Mouse (Mus musculus): ENCODE measurements around the gene Dnah8. TPM values are rescaled to one million over a fixed set of nuclear protein-coding genes. Genes with fewer than 3 reads are reported as not detected.

Dnah8 gene
- total RNA-seq (2017), result 19.5 and 21.6 TPM in 2 replicates

DNA sequence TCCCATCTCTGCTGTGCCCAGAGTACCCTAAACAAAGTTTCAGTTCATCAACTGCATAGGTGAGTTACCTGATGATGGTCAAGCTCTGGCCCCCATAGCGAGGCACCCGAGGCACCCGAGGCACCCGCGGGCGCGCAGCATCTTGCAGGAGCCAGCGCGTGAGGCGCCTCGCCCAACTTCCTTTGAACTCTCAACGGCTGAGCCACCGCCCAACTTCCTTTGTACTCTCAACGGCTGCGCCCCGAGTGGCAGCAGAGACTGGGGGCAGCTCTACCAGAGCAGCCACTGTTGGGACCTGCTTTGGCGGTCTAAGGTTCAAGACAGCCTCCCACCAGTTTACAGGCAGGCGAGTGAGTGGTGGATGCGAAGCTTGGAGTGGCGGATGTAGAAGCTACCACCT lies at the start of gene Dnah8:
Gene Dnah8 (plus strand): TSS at position 223 of the 400 bp plus-strand sequence.
- ATAC-seq (ENCODE audit: extremely low read depth, insufficient number of reproducible peaks, low FRiP score, poor library complexity, severe bottlenecking), result peak; percentile 70

DNA sequence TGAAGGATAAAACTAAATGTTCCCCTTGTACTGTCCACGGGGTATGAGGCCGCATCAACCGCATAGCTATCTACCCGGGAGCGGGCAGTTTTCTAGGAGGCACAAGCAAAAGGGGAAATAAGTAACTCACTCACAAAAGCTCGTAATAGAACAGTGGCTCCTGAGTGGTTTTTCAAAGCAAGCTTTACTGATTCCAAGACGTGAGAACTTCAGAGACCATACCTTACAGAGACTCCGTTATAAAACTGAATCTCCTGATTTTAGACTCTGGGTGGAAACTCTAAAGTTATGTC lies 49.4 kb upstream of the Dnah8 start:
- no peak for ATAC-seq (ENCODE audit: extremely low read depth, insufficient number of reproducible peaks, low FRiP score, poor library complexity, severe bottlenecking)

GRCm38 (mm10) chr17:30575121-30575904 lies 48.8 kb upstream of the Dnah8 start:
- ATAC-seq (ENCODE audit: extremely low read depth, insufficient number of reproducible peaks, low FRiP score, poor library complexity, severe bottlenecking), result 0 out of 2 replicates have a peak, but pooled peaks have one; percentile 10

- ATAC-seq (ENCODE audit: extremely low read depth, insufficient number of reproducible peaks, low FRiP score, poor library complexity, severe bottlenecking), result peak; percentile 87
Measured at GRCm38 (mm10) chr17:30575941-30576773, 48.0 kb upstream of the Dnah8 start, which contains the start of gene Btbd9. Btbd9 (minus strand) TSS chr17:30576488.

GRCm38 (mm10) chr17:30576946-30577345 lies 47.2 kb upstream of the Dnah8 start:
- no peak for ATAC-seq (ENCODE audit: extremely low read depth, insufficient number of reproducible peaks, low FRiP score, poor library complexity, severe bottlenecking)

GRCm38 (mm10) chr17:30580781-30581180 lies 43.4 kb upstream of the Dnah8 start:
- ATAC-seq (ENCODE audit: extremely low read depth, insufficient number of reproducible peaks, low FRiP score, poor library complexity, severe bottlenecking), result no peak

GRCm38 (mm10) chr17:30581201-30581600 lies 43.0 kb upstream of the Dnah8 start:
- ATAC-seq (ENCODE audit: extremely low read depth, insufficient number of reproducible peaks, low FRiP score, poor library complexity, severe bottlenecking), result no peak

DNA sequence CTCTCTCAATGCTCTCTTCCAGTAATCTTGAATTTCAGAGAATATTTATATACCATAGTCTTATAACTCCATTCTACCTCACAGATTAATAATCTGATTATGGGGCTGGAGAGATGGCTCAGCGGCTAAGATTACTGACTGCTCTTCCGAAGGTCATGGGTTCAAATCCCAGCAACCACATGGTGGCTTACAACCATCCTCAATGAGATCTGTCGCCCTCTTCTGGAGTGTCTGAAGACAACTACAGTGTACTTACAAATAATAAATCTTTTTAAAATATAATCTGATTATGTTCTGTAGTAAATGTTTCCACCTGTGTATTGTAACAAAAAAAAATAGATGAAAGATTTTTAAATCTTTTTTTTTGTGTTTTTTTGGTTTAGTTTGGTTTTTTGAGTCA lies 41.8 kb upstream of the Dnah8 start:
- no peak for ATAC-seq (ENCODE audit: extremely low read depth, insufficient number of reproducible peaks, low FRiP score, poor library complexity, severe bottlenecking)

DNA sequence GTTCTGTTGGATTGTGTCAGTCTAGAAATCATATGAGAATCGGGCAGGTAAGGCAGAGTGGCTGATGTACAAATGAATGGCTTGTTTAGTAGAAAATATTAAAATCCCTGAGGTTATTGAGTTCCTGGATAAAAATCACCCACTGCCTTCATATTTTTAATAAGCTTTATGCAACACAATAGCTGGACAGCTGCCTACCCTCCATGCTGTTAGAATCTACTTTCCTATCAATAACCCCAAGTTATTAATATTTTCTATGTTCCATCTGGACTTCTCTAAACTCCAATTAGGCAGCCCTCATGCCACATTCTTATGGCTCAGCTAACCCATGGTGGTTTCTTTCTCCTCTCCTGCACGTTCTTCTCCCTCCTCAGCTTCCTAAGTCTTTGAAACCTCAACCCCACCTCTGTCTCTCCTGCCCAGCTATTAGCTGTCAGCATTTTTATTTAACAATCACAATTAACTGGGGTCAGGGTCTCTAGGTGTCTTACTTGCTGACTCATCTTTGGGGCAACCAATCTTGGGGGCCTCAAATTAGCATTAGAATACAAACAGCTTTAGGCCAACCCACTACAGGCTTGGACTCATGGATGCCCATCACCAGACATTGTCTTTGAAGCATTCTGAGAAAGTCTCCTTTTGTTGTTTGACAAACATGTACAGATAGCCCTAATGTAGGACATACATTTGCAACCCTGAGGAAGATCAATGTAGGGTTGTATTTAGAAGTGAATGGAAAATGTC lies 40.7 kb upstream of the Dnah8 start:
- no peak for ATAC-seq (ENCODE audit: extremely low read depth, insufficient number of reproducible peaks, low FRiP score, poor library complexity, severe bottlenecking)

DNA sequence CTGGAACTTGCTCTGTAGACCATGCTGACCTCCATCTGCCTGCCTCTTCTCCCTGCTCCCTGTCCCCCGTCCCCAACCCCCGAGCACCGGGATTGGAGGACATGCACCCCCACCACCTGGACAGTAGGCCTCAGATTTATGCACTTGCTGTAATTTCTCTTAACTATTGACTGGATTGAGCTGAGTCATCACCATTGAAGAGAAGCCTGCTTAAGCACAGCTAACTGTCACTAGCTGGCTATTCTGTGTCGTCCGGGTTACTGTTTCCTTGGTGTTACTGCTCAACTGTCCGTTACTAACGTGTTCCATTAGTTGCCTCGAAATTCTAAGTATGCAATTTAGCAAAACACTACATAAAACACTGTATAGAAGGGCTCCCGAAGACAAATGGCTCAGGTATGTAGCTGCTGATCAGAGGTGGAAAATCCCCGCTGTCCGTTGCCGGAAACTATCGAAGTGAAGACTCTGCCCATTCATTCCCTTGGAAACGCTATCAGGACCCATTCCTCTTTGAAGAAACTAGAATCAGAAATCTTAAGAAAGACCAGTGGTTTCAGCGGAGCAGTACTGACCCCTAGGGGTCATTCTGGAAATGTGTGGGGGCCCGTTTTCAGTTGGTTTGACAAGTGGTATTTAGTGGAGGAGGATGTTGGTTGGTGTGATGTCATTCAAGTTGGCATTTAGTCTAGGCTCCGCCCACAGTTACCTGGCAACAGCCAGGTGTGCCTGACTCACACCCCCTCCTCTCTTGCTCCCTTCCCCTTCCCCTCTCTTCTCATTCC lies 33.5 kb upstream of the Dnah8 start:
- peak; percentile 53; the same call in 1 of the 2 replicates for ATAC-seq (ENCODE audit: extremely low read depth, insufficient number of reproducible peaks, low FRiP score, poor library complexity, severe bottlenecking)

DNA sequence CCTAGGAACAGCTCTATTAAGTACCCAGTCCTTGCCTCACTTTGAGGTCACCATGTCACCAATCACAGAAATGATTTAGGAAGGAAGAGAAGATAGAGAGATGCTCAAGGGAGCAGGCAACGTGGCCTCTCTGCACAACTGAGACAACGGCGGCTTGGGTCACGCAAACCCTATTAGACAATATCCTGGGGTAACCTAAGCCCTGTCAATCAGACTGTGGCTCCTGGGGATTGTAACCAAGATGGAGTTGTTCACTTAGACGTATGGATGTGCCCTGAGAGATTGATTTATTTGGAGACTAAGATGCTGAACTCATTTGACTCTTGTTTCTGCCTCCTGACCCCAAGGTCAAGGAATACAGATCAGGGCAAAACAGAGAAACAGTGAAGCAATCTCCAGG lies 29.7 kb upstream of the Dnah8 start:
- ATAC-seq (ENCODE audit: extremely low read depth, insufficient number of reproducible peaks, low FRiP score, poor library complexity, severe bottlenecking), result no peak

- no peak for ATAC-seq (ENCODE audit: extremely low read depth, insufficient number of reproducible peaks, low FRiP score, poor library complexity, severe bottlenecking)
Measured at GRCm38 (mm10) chr17:30594846-30595245, 29.3 kb upstream of the Dnah8 start.

GRCm38 (mm10) chr17:30597786-30598185 lies 26.4 kb upstream of the Dnah8 start:
- no peak for ATAC-seq (ENCODE audit: extremely low read depth, insufficient number of reproducible peaks, low FRiP score, poor library complexity, severe bottlenecking)

- no peak for ATAC-seq (ENCODE audit: extremely low read depth, insufficient number of reproducible peaks, low FRiP score, poor library complexity, severe bottlenecking)
Measured at GRCm38 (mm10) chr17:30598300-30598699, 25.9 kb upstream of the Dnah8 start.

- no peak for ATAC-seq (ENCODE audit: extremely low read depth, insufficient number of reproducible peaks, low FRiP score, poor library complexity, severe bottlenecking)
Measured at GRCm38 (mm10) chr17:30602175-30602574, 22.0 kb upstream of the Dnah8 start.

DNA sequence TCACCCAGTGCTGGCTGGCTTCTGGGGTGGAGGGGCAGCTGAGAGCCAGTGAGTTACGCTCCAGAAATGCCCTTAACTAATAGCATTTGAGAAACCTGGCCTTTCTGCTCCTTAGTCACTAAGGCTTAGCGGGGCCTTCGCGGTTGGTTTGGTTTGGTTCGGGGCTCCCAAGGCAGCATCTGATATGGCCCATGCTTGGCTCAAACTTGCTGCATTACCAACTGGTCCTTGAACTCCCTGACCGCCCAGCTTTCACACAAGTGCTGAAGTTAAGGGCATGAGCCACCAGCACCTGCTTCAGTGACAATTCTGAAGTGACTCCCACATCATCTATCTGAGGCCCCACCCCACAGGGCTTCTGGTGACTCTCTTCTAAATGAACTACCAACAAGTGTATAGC lies 19.9 kb upstream of the Dnah8 start:
- ATAC-seq (ENCODE audit: extremely low read depth, insufficient number of reproducible peaks, low FRiP score, poor library complexity, severe bottlenecking), result no peak

DNA sequence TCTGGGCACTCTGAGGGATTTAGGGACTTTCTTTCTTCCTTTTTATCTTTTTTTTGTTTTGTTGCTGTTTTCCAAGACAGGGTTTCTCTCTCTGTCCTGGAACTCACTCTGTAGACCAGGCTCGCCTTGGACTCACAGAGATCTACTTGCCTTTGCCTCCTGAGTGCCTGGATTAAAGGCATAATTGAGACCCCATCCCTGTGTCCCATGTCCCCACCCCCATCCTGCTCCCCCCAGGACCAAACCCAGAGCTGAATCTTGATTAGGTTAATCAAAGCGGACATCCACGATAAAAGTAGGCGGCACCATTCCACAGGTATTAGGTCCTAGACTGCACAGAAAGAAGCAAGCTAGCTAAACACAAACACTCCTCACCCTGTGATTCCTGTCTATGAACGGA lies 19.2 kb upstream of the Dnah8 start:
- no peak for ATAC-seq (ENCODE audit: extremely low read depth, insufficient number of reproducible peaks, low FRiP score, poor library complexity, severe bottlenecking)

DNA sequence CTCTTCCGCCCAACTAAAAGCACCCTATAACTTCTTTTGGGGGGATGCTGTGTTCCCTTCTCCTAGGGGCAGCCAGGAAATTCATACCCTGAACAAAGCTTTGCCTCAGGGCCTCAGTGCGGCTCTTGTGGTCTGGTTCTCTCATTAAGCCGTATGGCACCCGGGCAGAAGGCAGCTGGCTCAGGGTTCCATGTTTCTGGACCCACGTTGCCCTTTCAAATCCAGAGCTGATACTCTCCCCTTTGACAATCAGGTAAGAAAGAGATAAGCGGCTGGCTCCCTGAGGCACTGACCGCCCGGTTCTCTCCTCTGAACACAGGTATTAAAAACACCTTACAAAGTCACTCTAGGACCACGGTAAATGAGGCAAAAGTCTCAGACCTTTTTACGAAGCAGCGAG lies 17.9 kb upstream of the Dnah8 start:
- ATAC-seq (ENCODE audit: extremely low read depth, insufficient number of reproducible peaks, low FRiP score, poor library complexity, severe bottlenecking), result no peak

DNA sequence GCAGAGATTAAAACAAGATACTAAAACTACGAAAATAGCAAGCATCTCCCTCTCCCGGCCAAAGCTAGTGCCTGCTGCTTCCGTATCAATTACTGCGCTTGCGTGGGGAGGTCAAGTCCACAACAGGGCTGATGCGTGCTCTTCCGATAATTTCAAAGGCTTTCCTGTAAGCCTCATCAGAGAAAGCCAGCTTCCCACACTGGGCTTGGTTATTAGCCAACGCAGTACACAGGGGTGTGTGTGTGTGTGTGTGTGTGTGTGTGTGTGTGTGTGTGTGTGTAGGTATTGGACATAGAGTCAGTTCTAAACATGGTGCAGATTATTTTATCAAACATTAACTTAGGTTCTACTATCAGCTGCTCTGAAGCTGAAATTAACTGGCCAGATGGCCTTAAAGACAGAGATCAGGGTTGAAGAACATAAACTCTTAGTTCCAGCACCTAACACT lies 17.5 kb upstream of the Dnah8 start:
- no peak for ATAC-seq (ENCODE audit: extremely low read depth, insufficient number of reproducible peaks, low FRiP score, poor library complexity, severe bottlenecking)
